Mouse (Mus musculus) olfactory bulb, adult 2 months (tissue): ENCODE measurements around the gene Igf2bp3.

ENCODE experiments used
- CTCF ChIP-seq: fragments of 200-500 bp; IDR thresholded peaks from 2 replicates; pipeline ENCODE4 v1.5.1; 2012; ENCODE audit warnings: low read depth, mild to moderate bottlenecking, low read length, moderate library complexity; ENCODE audit not compliant: insufficient read depth
- POLR2A ChIP-seq: fragments of 200-500 bp; IDR thresholded peaks from 2 replicates; pipeline ENCODE4 v1.6.1; 2012; ENCODE audit warnings: mild to moderate bottlenecking, low read depth, low read length, moderate library complexity; ENCODE audit not compliant: insufficient read depth

DNA sequence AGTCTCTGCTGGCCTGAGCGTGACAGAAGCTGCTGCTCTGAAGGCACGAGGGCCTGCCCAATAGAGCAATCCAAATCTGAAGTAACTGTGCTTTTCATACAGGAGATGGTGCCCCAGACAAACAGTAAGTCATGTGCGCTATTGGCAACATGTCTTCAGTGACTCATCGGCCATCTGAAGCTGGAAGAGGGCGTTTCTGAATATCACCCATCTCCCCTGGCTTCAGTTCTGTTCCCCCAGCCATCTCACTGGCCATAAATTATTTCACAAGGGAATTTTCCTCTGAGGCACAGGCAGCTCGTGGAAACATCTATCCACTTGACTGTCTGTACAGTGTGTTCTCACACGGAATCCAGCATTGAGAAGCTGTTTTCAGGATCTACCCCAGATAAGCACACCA, 118.3 kb downstream of the Igf2bp3 start:
- TF ChIP-seq CTCF, result no peak
- no peak for TF ChIP-seq POLR2A
